Mouse (Mus musculus): ENCODE measurements around the gene Iscu. TPM values are rescaled to one million over a fixed set of nuclear protein-coding genes. Genes with fewer than 3 reads are reported as not detected.

Iscu gene
- polyA plus RNA-seq (2012; rRNA removed), result 136 and 138 TPM in 2 replicates

- TF ChIP-seq CTCF (IDR thresholded peaks at IDR 0.05; ENCODE audit: control insufficient read depth, insufficient read depth, insufficient replicate concordance, low read depth, low read length), result no peak
- peak; percentile 79 for TF ChIP-seq POLR2A (IDR thresholded peaks at IDR 0.05; ENCODE audit: control insufficient read depth, low read depth, low read length)
- peak within 1 kb of the TSS; percentile 90 for H3K4me3 ChIP-seq (ENCODE audit: control insufficient read depth, low read depth, low read length)
- H3K27me3 ChIP-seq (ENCODE audit: control insufficient read depth, insufficient read depth, low read length), result no peaks in the 10 kb centered on the region
- H3K4me1 ChIP-seq (ENCODE audit: control insufficient read depth, insufficient read depth, low read length), result no peaks in the 10 kb centered on the region; the same call in 1 of the 2 replicates
- H3K36me3 ChIP-seq (ENCODE audit: control insufficient read depth, insufficient read depth, low read length), result no peaks in the 10 kb centered on the region; the same call in 1 of the 2 replicates
- H3K27ac ChIP-seq (ENCODE audit: control insufficient read depth, insufficient read depth, low read depth, low read length), result peak within 1 kb of the TSS; percentile 98
Measured at GRCm38 (mm10) chr5:113772450-113772895, at the start of gene Iscu, which contains the start of gene Sart3. Gene Iscu (plus strand): TSS chr5:113772748. Gene Sart3 (minus strand): TSS chr5:113772510.

- peak overlapping the region; percentile 22; the same call in 1 of the 2 replicates for H3K27ac ChIP-seq (ENCODE audit: control insufficient read depth, insufficient read depth, low read depth, low read length)
- H3K36me3 ChIP-seq (ENCODE audit: control insufficient read depth, insufficient read depth, low read length), result no peaks in the 10 kb centered on the region
- no peaks in the 10 kb centered on the region for H3K27me3 ChIP-seq (ENCODE audit: control insufficient read depth, insufficient read depth, low read length)
- H3K4me1 ChIP-seq (ENCODE audit: control insufficient read depth, insufficient read depth, low read length), result peaks cover 23% of the 10 kb centered on the region
- no peak for TF ChIP-seq POLR2A (IDR thresholded peaks at IDR 0.05; ENCODE audit: control insufficient read depth, low read depth, low read length)
- no peak for TF ChIP-seq CTCF (IDR thresholded peaks at IDR 0.05; ENCODE audit: control insufficient read depth, insufficient read depth, insufficient replicate concordance, low read depth, low read length)
- H3K4me3 ChIP-seq (ENCODE audit: control insufficient read depth, low read depth, low read length), result peak overlapping the region; percentile 92
Measured at GRCm38 (mm10) chr5:113723567-113724237, 48.8 kb upstream of the Iscu start.

DNA sequence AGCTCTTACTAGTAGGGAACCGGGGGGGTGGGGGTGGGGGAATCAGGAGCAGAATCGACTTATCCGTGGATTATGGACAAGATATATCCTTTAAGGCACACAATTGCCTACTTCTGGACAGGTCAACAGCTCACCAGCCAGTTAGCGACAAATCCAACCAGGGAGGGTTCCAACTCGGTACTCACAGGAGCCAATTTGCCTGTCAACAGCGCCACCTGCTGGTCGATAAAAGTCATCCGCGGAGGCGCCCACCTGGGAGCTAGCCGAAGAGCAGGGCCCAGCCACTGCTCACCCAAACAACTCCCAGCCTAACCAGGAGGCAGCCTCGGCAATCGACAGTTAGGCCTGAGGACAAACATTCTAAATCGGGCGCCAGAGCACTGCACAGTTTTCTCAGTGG lies 48.1 kb upstream of the Iscu start, which contains the start of gene 1700069L16Rik:
Gene 1700069L16Rik, minus strand, starts transcription at position 327 of the 400 bp plus-strand sequence.
- Histone ChIP-seq H3K27me3 (ENCODE audit: control insufficient read depth, insufficient read depth, low read length) (no peaks in the 10 kb centered on the region), H3K36me3 (ENCODE audit: control insufficient read depth, insufficient read depth, low read length) (no peaks in the 10 kb centered on the region), H3K27ac (ENCODE audit: control insufficient read depth, insufficient read depth, low read depth, low read length) (peak within 1 kb of the TSS; percentile 75), H3K4me3 (ENCODE audit: control insufficient read depth, low read depth, low read length) (peak within 1 kb of the TSS; percentile 92), H3K4me1 (ENCODE audit: control insufficient read depth, insufficient read depth, low read length) (peaks cover 21% of the 10 kb centered on the region)
- TF ChIP-seq CTCF (IDR thresholded peaks at IDR 0.05; ENCODE audit: control insufficient read depth, insufficient read depth, insufficient replicate concordance, low read depth, low read length), result peak; percentile 97
- TF ChIP-seq POLR2A (IDR thresholded peaks at IDR 0.05; ENCODE audit: control insufficient read depth, low read depth, low read length), result peak; percentile 21; the same call in 1 of the 2 replicates

DNA sequence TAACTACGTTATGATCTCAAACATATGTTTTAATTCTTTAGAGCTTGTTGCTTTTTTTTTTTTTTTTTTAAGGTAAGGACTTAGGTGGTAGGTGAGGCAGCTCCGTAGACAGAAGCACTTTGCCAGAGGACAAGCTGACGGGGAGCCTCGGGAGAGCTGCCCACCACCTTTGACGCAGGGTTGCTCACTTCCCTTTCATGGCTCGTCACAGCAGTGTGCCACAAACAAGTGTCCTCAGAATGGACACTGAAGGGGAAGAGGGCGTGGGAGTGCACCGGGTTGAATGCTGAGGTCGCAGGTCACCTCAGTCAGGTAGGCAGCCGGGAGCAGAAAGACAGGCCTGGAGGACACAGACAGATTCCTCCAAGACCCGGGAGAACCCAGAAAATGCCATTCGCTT lies 47.1 kb upstream of the Iscu start:
- Histone ChIP-seq H3K27me3 (ENCODE audit: control insufficient read depth, insufficient read depth, low read length) (no peaks in the 10 kb centered on the region), H3K4me1 (ENCODE audit: control insufficient read depth, insufficient read depth, low read length) (peaks cover 20% of the 10 kb centered on the region), H3K4me3 (ENCODE audit: control insufficient read depth, low read depth, low read length) (peak overlapping the region; percentile 64; the same call in 1 of the 2 replicates), H3K27ac (ENCODE audit: control insufficient read depth, insufficient read depth, low read depth, low read length) (no peak overlapping the region), H3K36me3 (ENCODE audit: control insufficient read depth, insufficient read depth, low read length) (no peaks in the 10 kb centered on the region)
- no peak for TF ChIP-seq POLR2A (IDR thresholded peaks at IDR 0.05; ENCODE audit: control insufficient read depth, low read depth, low read length)
- TF ChIP-seq CTCF (IDR thresholded peaks at IDR 0.05; ENCODE audit: control insufficient read depth, insufficient read depth, insufficient replicate concordance, low read depth, low read length), result no peak

- Histone ChIP-seq H3K36me3 (ENCODE audit: control insufficient read depth, insufficient read depth, low read length) (no peaks in the 10 kb centered on the region), H3K27me3 (ENCODE audit: control insufficient read depth, insufficient read depth, low read length) (no peaks in the 10 kb centered on the region), H3K4me1 (ENCODE audit: control insufficient read depth, insufficient read depth, low read length) (peaks cover 20% of the 10 kb centered on the region), H3K4me3 (ENCODE audit: control insufficient read depth, low read depth, low read length) (no peak overlapping the region), H3K27ac (ENCODE audit: control insufficient read depth, insufficient read depth, low read depth, low read length) (no peak overlapping the region)
- TF ChIP-seq POLR2A (IDR thresholded peaks at IDR 0.05; ENCODE audit: control insufficient read depth, low read depth, low read length), result no peak
- TF ChIP-seq CTCF (IDR thresholded peaks at IDR 0.05; ENCODE audit: control insufficient read depth, insufficient read depth, insufficient replicate concordance, low read depth, low read length), result no peak
Measured at GRCm38 (mm10) chr5:113726618-113727017, 45.9 kb upstream of the Iscu start.

GRCm38 (mm10) chr5:113727238-113727637 lies 45.3 kb upstream of the Iscu start:
- H3K4me1 ChIP-seq (ENCODE audit: control insufficient read depth, insufficient read depth, low read length), result peaks cover 20% of the 10 kb centered on the region
- TF ChIP-seq POLR2A (IDR thresholded peaks at IDR 0.05; ENCODE audit: control insufficient read depth, low read depth, low read length) (no peak), CTCF (IDR thresholded peaks at IDR 0.05; ENCODE audit: control insufficient read depth, insufficient read depth, insufficient replicate concordance, low read depth, low read length) (no peak)
- no peak overlapping the region for H3K4me3 ChIP-seq (ENCODE audit: control insufficient read depth, low read depth, low read length)
- no peak overlapping the region for H3K27ac ChIP-seq (ENCODE audit: control insufficient read depth, insufficient read depth, low read depth, low read length)
- no peaks in the 10 kb centered on the region for H3K27me3 ChIP-seq (ENCODE audit: control insufficient read depth, insufficient read depth, low read length)
- no peaks in the 10 kb centered on the region for H3K36me3 ChIP-seq (ENCODE audit: control insufficient read depth, insufficient read depth, low read length)

- peaks cover 20% of the 10 kb centered on the region for H3K4me1 ChIP-seq (ENCODE audit: control insufficient read depth, insufficient read depth, low read length)
- TF ChIP-seq CTCF (IDR thresholded peaks at IDR 0.05; ENCODE audit: control insufficient read depth, insufficient read depth, insufficient replicate concordance, low read depth, low read length), result no peak
- TF ChIP-seq POLR2A (IDR thresholded peaks at IDR 0.05; ENCODE audit: control insufficient read depth, low read depth, low read length), result no peak
- no peaks in the 10 kb centered on the region for H3K27me3 ChIP-seq (ENCODE audit: control insufficient read depth, insufficient read depth, low read length)
Measured at GRCm38 (mm10) chr5:113728011-113728410, 44.5 kb upstream of the Iscu start.

More at GRCm38 (mm10) chr5:113728011-113728410, 44.5 kb upstream of the Iscu start:
- Histone ChIP-seq H3K4me3 (ENCODE audit: control insufficient read depth, low read depth, low read length) (no peak overlapping the region), H3K27ac (ENCODE audit: control insufficient read depth, insufficient read depth, low read depth, low read length) (no peak overlapping the region), H3K36me3 (ENCODE audit: control insufficient read depth, insufficient read depth, low read length) (no peaks in the 10 kb centered on the region)
